Mouse (Mus musculus) CH12.LX (cell line): Measurements from ENCODE around the gene Caprin2. TPM values are rescaled to one million over a fixed set of nuclear protein-coding genes. Genes with fewer than 3 reads are reported as not detected.

Experiments used
- DNase-seq: peaks from one replicate; pipeline ENCODE4 v3.0.0-alpha.2; 2013; ENCODE audit errors: extremely low read depth
- H3K27ac ChIP-seq: 2 replicates; pipeline ENCODE4 v1.5.1; 2012; ENCODE audit warnings: low read depth, mild to moderate bottlenecking, control low read depth, moderate library complexity; ENCODE audit not compliant: insufficient read depth
- H3K27me3 ChIP-seq: replicated peaks from 2 replicates; pipeline ENCODE3; 2012; ENCODE audit warnings: inconsistent platforms
- H3K36me3 ChIP-seq, 2 experiments: replicated peaks in 1 of 2; 2 replicates each; pipeline versions ENCODE3 to v1.6.1; 2012; ENCODE audit warnings: inconsistent platforms in 1 of 2, low read length in 1 of 2, mild to moderate bottlenecking in 1 of 2, mixed read lengths in 1 of 2, moderate library complexity in 1 of 2; ENCODE audit not compliant: control insufficient read depth in 1 of 2, insufficient read depth in 1 of 2
- H3K4me1 ChIP-seq, 2 experiments: 2 replicates each; pipeline ENCODE4 v1.6.1; 2012; ENCODE audit warnings: inconsistent platforms in 1 of 2, moderate library complexity in 1 of 2; ENCODE audit not compliant: insufficient read depth in 2 of 2, control insufficient read depth in 1 of 2
- H3K4me2 ChIP-seq: 2 replicates; pipeline ENCODE4 v1.6.1; 2012; ENCODE audit warnings: low read depth, mild to moderate bottlenecking, control low read depth; ENCODE audit not compliant: poor library complexity, insufficient read depth, severe bottlenecking
- H3K4me3 ChIP-seq, 3 experiments: fragments of 150-350 bp in 1 of 3; sonication (generic) in 1 of 3; replicated peaks in 1 of 3; 2 replicates each; pipeline versions ENCODE3 to v1.5.1; 2011 to 2012; ENCODE audit warnings: low read depth in 2 of 3, low read length in 2 of 3, mild to moderate bottlenecking in 2 of 3, moderate library complexity in 2 of 3, control low read depth in 1 of 3, improper control_type of control experiment in 1 of 3, inconsistent platforms in 1 of 3, mixed read lengths in 1 of 3; ENCODE audit not compliant: poor library complexity in 1 of 3
- H3K79me2 ChIP-seq: replicated peaks from 2 replicates; pipeline ENCODE4 v1.6.1; 2012; ENCODE audit warnings: mild to moderate bottlenecking, moderate library complexity; ENCODE audit not compliant: control insufficient read depth, poor library complexity, insufficient read depth, severe bottlenecking; ENCODE audit errors: extremely low read depth
- H3K9ac ChIP-seq: 2 replicates; pipeline ENCODE4 v1.6.1; 2012; ENCODE audit warnings: low read depth, mild to moderate bottlenecking, control low read depth, moderate library complexity; ENCODE audit not compliant: insufficient read depth
- H3K9me3 ChIP-seq: replicated peaks from 2 replicates; pipeline ENCODE3; 2012; ENCODE audit warnings: low read length, inconsistent platforms, mixed read lengths
- CHD1 ChIP-seq: IDR thresholded peaks from 2 replicates; pipeline ENCODE4 v1.6.1; 2012; ENCODE audit warnings: low read depth, low read length, improper control_type of control experiment, inconsistent platforms
- EP300 ChIP-seq: IDR thresholded peaks from 2 replicates; pipeline ENCODE4 v1.6.1; 2011; ENCODE audit warnings: low read length, improper control_type of control experiment
- HCFC1 ChIP-seq: IDR thresholded peaks from 2 replicates; pipeline ENCODE4 v1.6.1; 2012; ENCODE audit warnings: low read depth, mild to moderate bottlenecking, inconsistent platforms, low read length, improper control_type of control experiment
- KAT2A ChIP-seq: IDR thresholded peaks from 2 replicates; pipeline ENCODE4 v1.6.1; 2012; ENCODE audit warnings: low read length, improper control_type of control experiment, inconsistent platforms; ENCODE audit not compliant: insufficient replicate concordance
- MAFK ChIP-seq: IDR thresholded peaks from 2 replicates; pipeline ENCODE4 v1.6.1; 2011; ENCODE audit warnings: low read length, improper control_type of control experiment; ENCODE audit not compliant: insufficient replicate concordance
- NRF1 ChIP-seq: IDR thresholded peaks from 2 replicates; pipeline ENCODE4 v1.6.1; 2014; ENCODE audit warnings: low read depth, mild to moderate bottlenecking, inconsistent platforms, low read length, improper control_type of control experiment, moderate library complexity
- PAX5 ChIP-seq: IDR thresholded peaks from 2 replicates; pipeline ENCODE4 v1.6.1; 2012; ENCODE audit warnings: low read length, inconsistent platforms, mixed read lengths
- POLR2A ChIP-seq: IDR thresholded peaks from 2 replicates; pipeline ENCODE4 v1.6.1; 2011; ENCODE audit warnings: low read depth, mild to moderate bottlenecking, improper control_type of control experiment, low read length
- TCF12 ChIP-seq: IDR thresholded peaks from 2 replicates; pipeline ENCODE4 v1.6.1; 2014; ENCODE audit warnings: low read depth, mild to moderate bottlenecking, inconsistent platforms, low read length, improper control_type of control experiment
- USF1 ChIP-seq: IDR thresholded peaks from 2 replicates; pipeline ENCODE4 v1.6.1; 2014; ENCODE audit warnings: low read depth, mild to moderate bottlenecking, inconsistent platforms, low read length, improper control_type of control experiment
- USF2 ChIP-seq: conservative IDR thresholded peaks from 2 replicates; pipeline ENCODE4 v1.6.1; 2011; ENCODE audit warnings: low read depth, low read length, improper control_type of control experiment
- ZKSCAN1 ChIP-seq: IDR thresholded peaks from 2 replicates; pipeline ENCODE4 v1.6.1; 2012; ENCODE audit warnings: low read depth, inconsistent platforms, low read length, improper control_type of control experiment, borderline replicate concordance
- ZMIZ1 ChIP-seq: IDR thresholded peaks from 2 replicates; pipeline ENCODE4 v1.6.1; 2012; ENCODE audit warnings: low read depth, mild to moderate bottlenecking, inconsistent platforms, low read length, improper control_type of control experiment
- ZNF384 ChIP-seq: IDR thresholded peaks from 2 replicates; pipeline ENCODE4 v1.6.1; 2012; ENCODE audit warnings: low read depth, low read length, improper control_type of control experiment, inconsistent platforms
- dilution Hi-C: fragments of 300-500 bp; cut with MboI; formaldehyde crosslinking; loops from 2 replicates; pipeline ENCODE4 v1.14.3; 2020; ENCODE audit warnings: low sequenced_read_pairs; ENCODE audit not compliant: extremely low pct_unique_long_range_greater_than_20kb, extremely low pct_ligation_motif_present
- in situ Hi-C: fragments of 300-500 bp; cut with MboI; formaldehyde crosslinking; loops from 3 replicates; pipeline ENCODE4 v1.14.3; 2019; ENCODE audit warnings: low sequenced_read_pairs, low pct_ligation_motif_present, low pct_unique_long_range_greater_than_20kb, mixed read lengths
- polyA plus RNA-seq: library from polyadenylated mRNA; unstranded; fragments of >175 nt; gene quantifications from 2 replicates; pipeline ENCODE4 v1.2.1, GENCODE M21; 2012; ENCODE audit warnings: low read depth; ENCODE audit not compliant: insufficient read length
- total RNA-seq, 2 experiments: library from RNA; depleted of rRNA; stranded (reverse); fragments of 300-350 nt in 1 of 2; fragments of >200 nt in 1 of 2; gene quantifications; 2 replicates each; pipeline ENCODE4 v1.2.3; 2012 to 2014

Caprin2 gene
- total and polyA plus RNA-seq, 3 experiments: 0.93 to 3.2 (median 2.0) TPM

- no peak for DNase-seq
- dilution Hi-C loops: no loop called here
- H3K4me2 ChIP-seq: no peak overlapping the region
Observed at GRCm38 (mm10) chr6:148873911-148874310, 22.1 kb downstream of the Caprin2 start.

GRCm38 (mm10) chr6:148845629-148846028 is 50.4 kb downstream of the Caprin2 start:
- in situ Hi-C loops: no loop called here
- H3K4me2 ChIP-seq: no peak overlapping the region
- no peak overlapping the region for H3K4me3 ChIP-seq
- dilution Hi-C loops: no loop called here
- DNase-seq: no peak
- no peak overlapping the region for H3K9ac ChIP-seq
- no peaks in the 10 kb centered on the region for H3K9me3 ChIP-seq
- no peaks in the 10 kb centered on the region for H3K4me1 ChIP-seq
- no peak overlapping the region for H3K27ac ChIP-seq
- H3K27me3 ChIP-seq: no peaks in the 10 kb centered on the region
- TF ChIP-seq EP300 (no peak), ZNF384 (no peak), ZKSCAN1 (no peak), MAFK (peak; percentile 71), TCF12 (no peak), USF1 (no peak)
- H3K36me3 ChIP-seq: no peaks in the 10 kb centered on the region
- no peaks in the 10 kb centered on the region for H3K79me2 ChIP-seq

More at GRCm38 (mm10) chr6:148873911-148874310, 22.1 kb downstream of the Caprin2 start:
- no peaks in the 10 kb centered on the region for H3K79me2 ChIP-seq
- in situ Hi-C loops: no loop called here
- TF ChIP-seq CHD1: no peak
- no peak for TF ChIP-seq NRF1
- no peak for TF ChIP-seq HCFC1
- TF ChIP-seq ZMIZ1: no peak
- no peak for TF ChIP-seq USF2
- TF ChIP-seq MAFK: no peak
- TF ChIP-seq, all 38 proteins: peak for 0
- no peaks in the 10 kb centered on the region for H3K27me3 ChIP-seq
- no peak overlapping the region for H3K27ac ChIP-seq
- no peaks in the 10 kb centered on the region for H3K36me3 ChIP-seq
- no peak overlapping the region for H3K4me3 ChIP-seq
- H3K9me3 ChIP-seq: no peaks in the 10 kb centered on the region
- H3K4me1 ChIP-seq: no peaks in the 10 kb centered on the region
- H3K9ac ChIP-seq: no peak overlapping the region

- Histone ChIP-seq H3K9me3 (no peaks in the 10 kb centered on the region), H3K36me3 (no peaks in the 10 kb centered on the region), H3K9ac (no peak overlapping the region), H3K27ac (no peak overlapping the region), H3K4me2 (no peak overlapping the region), H3K4me1 (no peaks in the 10 kb centered on the region), H3K27me3 (no peaks in the 10 kb centered on the region), H3K79me2 (no peaks in the 10 kb centered on the region)
- dilution Hi-C loops (no loop called here), in situ Hi-C loops (no loop called here)
- DNase-seq: no peak
- no peak for TF ChIP-seq PAX5
- TF ChIP-seq KAT2A: no peak
- TF ChIP-seq MAFK: peak; percentile 88
- TF ChIP-seq POLR2A: no peak
- no peak for TF ChIP-seq NRF1
- TF ChIP-seq, all 38 proteins: peak for 1
- no peak overlapping the region for H3K4me3 ChIP-seq
Observed at GRCm38 (mm10) chr6:148841760-148842159, 54.3 kb downstream of the Caprin2 start.
